Mouse (Mus musculus) thymus, adult 2 months (tissue): ENCODE measurements at regions not wholly inside any gene's neighbourhood (a gene's known extent, or its start where the extent isn't known, plus 50 kb on each side); places are given as distances from the start of the nearest gene placed in this dataset.

ENCODE experiments used
- CTCF ChIP-seq: fragments of 200-500 bp; IDR thresholded peaks from 2 replicates; pipeline ENCODE4 v1.5.1; 2012; ENCODE audit warnings: mild to moderate bottlenecking, control low read depth, low read length, moderate library complexity, borderline replicate concordance; ENCODE audit not compliant: control insufficient read depth, poor library complexity, insufficient read depth; ENCODE audit errors: extremely low read depth
- POLR2A ChIP-seq: fragments of 200-500 bp; IDR thresholded peaks from 2 replicates; pipeline ENCODE4 v1.6.1; 2012; ENCODE audit warnings: mild to moderate bottlenecking, low read length, control low read depth, moderate library complexity; ENCODE audit not compliant: control insufficient read depth, poor library complexity, insufficient read depth; ENCODE audit errors: extremely low read depth

GRCm38 (mm10) chr7:129865536-129865935 lies 273.9 kb downstream of the Wdr11 start:
- TF ChIP-seq CTCF (no peak), POLR2A (no peak)
